Mouse (Mus musculus) frontal cortex, adult (tissue): ENCODE data around the gene Ggt5.

Experiments used
- ATAC-seq: cut with Nextera tagmentation; 2 replicates; pipeline ENCODE4 v1.9.2; 2017; ENCODE audit warnings: mild to moderate bottlenecking, moderate library complexity, mixed read lengths; ENCODE audit not compliant: low TSS enrichment

Ggt5 gene

GRCm38 (mm10) chr10:75650306-75650902, 61.3 kb downstream of the Ggt5 start:
- ATAC-seq = peak; percentile 28

GRCm38 (mm10) chr10:75651381-75652068, 62.4 kb downstream of the Ggt5 start:
- no peak for ATAC-seq

GRCm38 (mm10) chr10:75654053-75654452, 64.9 kb downstream of the Ggt5 start:
- ATAC-seq = no peak

GRCm38 (mm10) chr10:75657165-75657564, 68.0 kb downstream of the Ggt5 start:
- ATAC-seq = no peak

GRCm38 (mm10) chr10:75657772-75658171, 68.6 kb downstream of the Ggt5 start:
- no peak for ATAC-seq

- no peak for ATAC-seq
Observed at GRCm38 (mm10) chr10:75661381-75661780, 72.2 kb downstream of the Ggt5 start.

GRCm38 (mm10) chr10:75661876-75662275, 72.7 kb downstream of the Ggt5 start:
- no peak for ATAC-seq

- no peak for ATAC-seq
Observed at GRCm38 (mm10) chr10:75662575-75662974, 73.4 kb downstream of the Ggt5 start.

GRCm38 (mm10) chr10:75664673-75665270, 75.6 kb downstream of the Ggt5 start:
- ATAC-seq = no peak

- peak; percentile 36 for ATAC-seq
Observed at GRCm38 (mm10) chr10:75666451-75667030, 77.4 kb downstream of the Ggt5 start.
